Mouse (Mus musculus) lung, postnatal 10 days (tissue): ENCODE results near the gene Msrb1.
A peak's percentile ranks its signal among the peaks of the same experiment; 100 is the strongest.
"Not testable (repeated sequence)": the region's sequence is repeated elsewhere in the genome, so short reads cannot be mapped to it uniquely, and the experiment has no call there.

Experiments
- DNase-seq: peaks from one replicate; pipeline ENCODE4 v3.0.0; 2021

Msrb1 gene

GRCm38 (mm10) chr17:24720616-24721015 is 15.8 kb upstream of the Msrb1 start:
- DNase-seq, result not testable (repeated sequence)

- not testable (repeated sequence) for DNase-seq
Observed at GRCm38 (mm10) chr17:24721383-24721955, 15.0 kb upstream of the Msrb1 start.

DNA sequence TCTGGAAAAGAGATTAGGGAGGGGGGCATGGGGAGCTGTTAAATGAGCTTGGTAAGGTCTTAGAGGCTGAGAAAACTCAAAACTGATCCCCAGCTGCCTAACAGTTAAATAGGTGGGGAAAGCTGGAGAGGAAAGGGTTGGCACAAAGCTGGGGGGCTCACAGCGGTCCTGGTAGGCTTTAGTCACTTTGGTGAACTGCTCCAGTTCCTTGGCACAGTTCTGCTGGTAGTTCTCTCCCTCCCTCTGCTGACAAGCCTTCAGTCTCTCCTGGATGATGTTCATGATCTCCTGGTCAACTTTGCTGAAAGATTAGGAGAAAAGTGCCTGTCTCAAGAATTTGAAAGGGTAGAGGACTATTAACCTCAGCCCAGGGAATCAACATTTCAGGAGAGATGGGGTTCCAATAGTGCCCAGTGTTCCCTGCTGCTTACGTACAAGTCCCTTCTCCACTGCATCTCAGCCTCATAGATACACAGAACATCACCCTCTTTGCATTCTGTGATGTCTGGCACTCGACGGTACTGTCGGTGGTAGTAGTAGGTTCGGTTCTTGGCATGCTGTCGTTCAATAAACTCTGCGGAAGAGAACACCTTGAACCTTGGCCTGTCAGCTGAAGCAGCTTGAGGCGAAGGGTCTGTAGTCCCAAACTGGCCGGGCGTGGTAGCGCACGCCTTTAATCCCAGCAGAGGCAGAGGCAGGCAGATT is 14.1 kb upstream of the Msrb1 start:
- DNase-seq, result no peak

DNA sequence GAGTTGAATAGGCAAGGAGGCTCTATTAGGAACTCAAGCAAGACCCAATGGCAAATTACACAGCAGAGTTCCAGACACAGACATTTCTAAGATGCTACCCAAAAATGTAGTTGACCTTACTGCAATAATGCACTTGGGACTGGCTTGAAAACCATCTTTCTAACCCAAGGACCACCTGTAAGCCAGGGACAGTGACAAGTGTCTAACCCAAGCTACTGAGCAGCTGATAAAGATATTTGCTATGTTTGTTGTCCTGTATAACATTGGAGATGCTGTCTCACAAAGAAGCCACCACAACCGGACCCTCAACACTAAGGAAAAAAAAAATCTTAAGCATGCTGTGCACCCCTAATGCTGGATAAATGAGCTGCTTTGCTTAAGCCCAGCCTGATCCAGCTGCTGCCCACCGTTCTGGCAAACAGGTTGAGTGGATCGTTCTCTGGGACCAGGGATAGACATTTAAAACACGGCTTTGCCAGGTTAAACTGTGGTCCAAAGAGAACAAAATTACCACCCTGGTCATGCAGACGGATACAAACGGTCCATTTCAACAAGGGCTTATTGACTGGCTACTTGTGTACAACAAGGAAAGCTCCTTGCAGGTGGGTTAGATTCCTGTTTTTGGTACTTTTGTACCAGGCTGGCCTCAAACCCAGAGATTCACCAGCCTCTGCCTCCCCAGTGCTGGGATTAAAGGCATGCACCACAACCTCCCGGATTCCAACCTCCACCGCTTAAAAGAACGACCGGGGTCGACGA is 13.1 kb upstream of the Msrb1 start:
- DNase-seq, result no peak

DNA sequence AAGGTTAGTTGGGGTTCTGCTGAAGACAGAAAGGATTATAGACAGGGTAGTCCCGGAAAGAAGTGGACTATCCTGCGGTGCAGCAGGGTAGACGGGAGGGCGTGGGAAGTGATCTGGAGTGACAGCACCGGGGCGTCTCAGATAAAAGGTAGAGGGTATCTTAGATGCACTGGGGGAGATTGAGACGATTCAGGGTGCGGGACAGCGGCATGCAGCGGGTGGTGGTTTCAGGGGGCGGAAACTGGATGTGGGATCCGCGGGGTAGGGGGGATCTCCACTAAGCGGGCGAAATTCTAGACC is 12.6 kb upstream of the Msrb1 start:
- no peak for DNase-seq

DNA sequence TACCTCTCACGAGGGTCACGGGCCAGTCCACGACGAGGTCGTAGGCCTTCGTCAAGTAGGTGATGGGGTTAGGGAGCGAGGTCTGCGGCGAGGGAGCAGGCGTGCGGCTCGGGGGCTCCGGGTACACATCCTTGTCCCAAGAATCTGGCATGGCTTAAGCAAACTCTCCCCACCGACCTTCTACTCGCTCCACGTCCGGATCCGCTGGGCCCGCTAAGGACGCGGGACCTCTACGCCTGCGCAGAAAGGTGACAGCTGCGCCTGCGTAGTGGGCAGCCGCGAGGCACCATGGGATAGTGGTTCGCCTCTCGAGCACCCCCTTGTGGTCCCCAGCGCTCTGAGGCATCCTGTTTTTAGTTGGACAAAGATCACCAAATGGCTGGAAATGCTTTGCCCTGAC is 12.3 kb upstream of the Msrb1 start, which contains the start of gene Ndufb10:
TSS of gene Ndufb10 (minus strand) at position 295 of the 400 bp plus-strand sequence.
- DNase-seq, result peak; percentile 97

DNA sequence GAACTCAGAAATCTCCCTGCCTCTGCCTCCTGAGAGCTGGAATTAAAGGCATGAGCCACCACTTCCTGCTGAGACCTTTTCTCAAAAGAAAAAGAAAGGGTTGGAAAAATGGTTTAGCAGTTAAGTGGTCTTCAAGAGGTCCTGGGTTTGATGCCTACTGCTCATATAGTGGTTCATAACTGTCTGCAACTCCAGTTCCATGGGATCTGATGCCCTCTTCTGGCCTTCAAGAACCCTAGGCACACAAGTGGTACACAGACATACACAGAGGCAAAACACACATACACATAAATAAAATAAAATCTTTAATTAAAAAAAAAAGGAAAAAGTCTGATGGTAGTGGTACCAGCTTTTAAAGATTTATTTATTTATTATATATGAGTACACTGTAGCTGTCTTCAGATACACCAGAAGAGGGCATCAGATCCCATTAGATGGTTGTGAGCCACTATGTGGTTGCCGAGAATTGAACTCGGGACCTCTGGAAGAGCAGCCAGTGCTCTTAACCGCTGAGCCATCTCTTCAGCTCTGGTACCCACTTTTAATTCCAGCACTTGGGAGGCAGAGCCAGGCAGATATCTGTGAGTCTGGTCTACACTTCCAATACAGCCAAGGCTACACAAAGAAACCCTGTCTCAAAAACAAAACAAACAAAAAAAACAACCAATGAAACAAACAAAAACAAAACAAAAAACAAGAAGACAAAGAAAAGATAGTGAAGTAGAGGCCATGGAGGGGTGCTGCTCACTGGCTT is 10.6 kb upstream of the Msrb1 start:
- no peak for DNase-seq

- no peak for DNase-seq
Observed at GRCm38 (mm10) chr17:24727618-24728017, 8.8 kb upstream of the Msrb1 start, which contains the start of gene Rpl3l. Gene Rpl3l, plus strand, starts transcription at chr17:24727820.

GRCm38 (mm10) chr17:24728184-24728583 is 8.3 kb upstream of the Msrb1 start:
- DNase-seq, result no peak

- DNase-seq, result no peak
Observed at GRCm38 (mm10) chr17:24729067-24729466, 7.4 kb upstream of the Msrb1 start.

DNA sequence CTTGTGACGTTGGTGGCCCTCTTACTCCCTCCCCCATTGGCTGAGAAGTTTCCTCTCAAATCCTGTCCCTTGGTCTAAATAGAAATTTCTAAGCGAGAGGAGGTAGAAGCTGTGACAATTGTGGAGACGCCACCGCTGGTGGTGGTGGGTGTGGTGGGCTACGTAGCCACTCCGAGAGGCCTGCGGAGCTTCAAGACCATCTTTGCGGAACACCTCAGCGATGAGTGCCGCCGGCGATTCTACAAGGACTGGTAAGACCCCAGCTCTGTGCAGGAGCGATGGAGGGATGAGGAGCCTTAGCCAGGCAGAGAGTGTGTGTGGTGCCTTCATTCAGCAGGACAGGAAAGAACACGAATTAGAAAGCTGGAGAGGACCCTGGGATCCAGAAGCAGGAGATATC is 5.7 kb upstream of the Msrb1 start:
- DNase-seq, result no peak

- no peak for DNase-seq
Observed at GRCm38 (mm10) chr17:24732233-24732935, 4.1 kb upstream of the Msrb1 start.

- DNase-seq, result no peak
Observed at GRCm38 (mm10) chr17:24733434-24734050, 2.9 kb upstream of the Msrb1 start.

GRCm38 (mm10) chr17:24734513-24734912 is 1.9 kb upstream of the Msrb1 start:
- DNase-seq, result no peak

DNA sequence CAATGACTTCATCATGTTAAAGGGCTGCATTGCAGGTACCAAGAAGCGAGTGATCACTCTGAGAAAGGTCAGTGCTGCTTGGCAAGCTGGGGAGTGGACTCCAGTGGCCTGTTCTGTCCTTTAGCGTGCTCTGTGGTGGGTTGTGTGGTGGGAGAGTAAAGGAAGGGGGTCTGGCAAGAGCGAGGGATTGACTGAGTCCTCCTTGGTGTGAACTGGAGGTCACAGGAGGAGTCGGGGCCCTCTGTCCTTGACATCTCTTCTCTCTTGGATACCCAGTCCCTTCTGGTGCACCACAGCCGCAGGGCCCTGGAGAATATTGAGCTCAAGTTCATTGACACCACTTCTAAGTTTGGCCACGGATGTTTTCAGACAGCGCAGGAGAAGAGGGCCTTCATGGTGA is 996 bp upstream of the Msrb1 start:
- DNase-seq, result no peak

- DNase-seq, result no peak
Observed at GRCm38 (mm10) chr17:24737135-24737810, 831 bp downstream of the Msrb1 start.

DNA sequence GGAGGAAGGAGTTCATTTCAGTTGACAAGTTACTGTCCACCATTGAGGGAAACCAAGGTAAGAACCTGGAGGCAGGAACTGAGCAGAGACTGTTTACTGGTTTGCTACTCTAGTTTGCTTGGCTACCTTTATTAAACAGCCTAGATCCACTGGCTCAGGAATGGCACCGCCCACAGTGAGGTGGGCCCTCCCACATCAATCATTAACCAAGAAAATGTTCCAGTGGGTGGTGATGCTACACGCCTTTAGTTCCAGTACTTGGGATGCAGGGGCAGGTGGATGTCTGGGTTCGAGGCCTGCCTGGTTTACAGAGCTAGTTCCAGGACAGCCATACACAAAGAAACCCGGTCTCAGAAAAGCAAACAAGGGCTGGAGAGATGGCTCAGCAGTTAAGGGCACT is 1.8 kb downstream of the Msrb1 start:
- no peak for DNase-seq

DNA sequence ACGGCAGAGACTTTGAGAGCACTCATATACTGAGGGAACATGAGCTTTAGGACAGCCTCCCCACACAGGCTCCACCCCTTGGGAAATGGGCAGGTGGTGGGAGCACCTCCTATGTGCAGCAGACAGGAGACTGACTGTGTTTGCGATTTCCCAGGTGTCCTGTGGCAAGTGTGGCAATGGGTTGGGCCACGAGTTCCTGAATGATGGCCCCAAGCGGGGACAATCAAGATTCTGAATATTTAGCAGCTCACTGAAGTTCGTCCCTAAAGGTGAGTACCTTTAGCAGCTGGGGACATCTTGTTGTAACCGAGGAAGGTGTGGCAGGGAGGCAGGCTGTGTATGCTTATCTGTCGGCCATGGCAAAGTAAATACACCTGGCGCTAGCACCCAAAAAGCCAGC is 3.5 kb downstream of the Msrb1 start:
- DNase-seq, result no peak

DNA sequence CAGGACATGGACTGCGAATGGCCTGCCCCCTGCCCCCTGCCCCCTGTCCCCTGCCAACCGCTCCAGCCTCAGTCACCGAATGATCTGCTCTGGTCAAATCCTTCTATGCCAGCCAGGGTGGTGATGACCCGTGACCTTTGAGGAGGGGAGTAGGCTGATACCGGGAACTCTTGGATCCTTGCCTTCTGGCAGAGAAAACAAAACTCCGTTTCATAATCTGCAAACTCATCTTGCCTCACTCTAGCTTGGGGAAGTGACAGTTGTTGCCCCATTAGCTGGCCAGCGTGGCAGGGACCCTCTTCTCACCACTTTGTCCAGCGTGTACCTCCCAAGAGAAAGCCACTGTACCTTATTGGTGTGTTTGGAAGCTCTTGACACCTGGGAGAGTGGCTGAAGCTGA is 5.9 kb downstream of the Msrb1 start:
- DNase-seq, result no peak

- no peak for DNase-seq
Observed at GRCm38 (mm10) chr17:24743896-24744295, 7.5 kb downstream of the Msrb1 start.

DNA sequence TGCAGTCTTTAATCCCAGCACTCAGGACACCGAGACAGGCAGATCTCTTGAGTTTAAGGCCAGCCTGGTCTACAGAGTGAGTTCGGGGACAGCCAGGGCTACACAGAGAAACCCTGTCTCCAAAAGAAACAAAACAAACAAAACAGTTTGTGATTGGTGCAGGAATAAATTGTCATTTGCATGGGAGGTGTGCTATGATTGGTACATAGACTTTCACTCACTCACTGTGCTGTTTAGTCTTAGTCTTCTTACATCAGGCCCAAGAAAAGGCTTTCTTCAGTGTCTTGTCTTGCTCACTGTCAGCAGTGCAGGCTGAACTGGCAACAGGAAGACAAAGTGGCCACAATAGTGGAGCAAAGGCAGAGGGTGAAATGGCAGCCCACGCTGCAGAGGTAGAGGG is 7.9 kb downstream of the Msrb1 start:
- no peak for DNase-seq
